Mouse (Mus musculus): ENCODE measurements at regions not wholly inside any gene's neighbourhood (a gene's known extent, or its start where the extent isn't known, plus 50 kb on each side); places are given as distances from the start of the nearest gene placed in this dataset.
A peak's percentile ranks its signal among the peaks of the same experiment; 100 is the strongest.

GRCm38 (mm10) chr5:133806891-133807290 is 292.6 kb upstream of the Castor2 start:
- DNase-seq: no peak

- no peak for DNase-seq
Measured at GRCm38 (mm10) chr5:133802001-133802400, 297.5 kb upstream of the Castor2 start.

- peak; percentile 73 for DNase-seq
Measured at GRCm38 (mm10) chr5:133795638-133796037, 303.9 kb upstream of the Castor2 start.

- DNase-seq: no peak
Measured at GRCm38 (mm10) chr5:133790726-133791125, 308.8 kb upstream of the Castor2 start.

GRCm38 (mm10) chr5:133788006-133788405 is 311.5 kb upstream of the Castor2 start:
- DNase-seq: no peak

GRCm38 (mm10) chr5:133787491-133787890 is 312.0 kb upstream of the Castor2 start:
- no peak for DNase-seq

GRCm38 (mm10) chr5:133776591-133776990 is 322.9 kb upstream of the Castor2 start:
- no peak for DNase-seq

GRCm38 (mm10) chr5:133774116-133774515 is 325.4 kb upstream of the Castor2 start:
- no peak for DNase-seq

- no peak for DNase-seq
Measured at GRCm38 (mm10) chr5:133768856-133769255, 330.7 kb upstream of the Castor2 start.

GRCm38 (mm10) chr5:133757817-133758216 is 341.7 kb upstream of the Castor2 start:
- DNase-seq: no peak

GRCm38 (mm10) chr5:133754180-133754579 is 345.3 kb upstream of the Castor2 start:
- DNase-seq: no peak

GRCm38 (mm10) chr5:133753461-133754160 is 345.9 kb upstream of the Castor2 start:
- DNase-seq: peak; percentile 26

- DNase-seq: no peak
Measured at GRCm38 (mm10) chr5:133746960-133747359, 352.6 kb upstream of the Castor2 start.

- DNase-seq: no peak
Measured at GRCm38 (mm10) chr5:133746411-133746810, 353.1 kb upstream of the Castor2 start.

- DNase-seq: no peak
Measured at GRCm38 (mm10) chr5:133744136-133744535, 355.4 kb upstream of the Castor2 start.

- DNase-seq: no peak
Measured at GRCm38 (mm10) chr5:133743606-133744005, 355.9 kb upstream of the Castor2 start.

GRCm38 (mm10) chr5:133731871-133732270 is 367.6 kb upstream of the Castor2 start:
- no peak for DNase-seq

GRCm38 (mm10) chr5:133718187-133719078 is 381.1 kb upstream of the Castor2 start:
- DNase-seq: peak; percentile 10

GRCm38 (mm10) chr5:133715830-133716229 is 383.7 kb upstream of the Castor2 start:
- DNase-seq: no peak

GRCm38 (mm10) chr5:133712652-133713051 is 386.9 kb upstream of the Castor2 start:
- DNase-seq: no peak

GRCm38 (mm10) chr5:133708881-133709280 is 390.6 kb upstream of the Castor2 start:
- no peak for DNase-seq

GRCm38 (mm10) chr5:133686206-133686605 is 413.3 kb upstream of the Castor2 start:
- DNase-seq: no peak

GRCm38 (mm10) chr5:133683021-133683420 is 416.5 kb upstream of the Castor2 start:
- no peak for DNase-seq

Measured in right cerebral cortex, postnatal 4 days (tissue).